10 mouse cellular contexts compared by ENCODE assay signal in the genomic region with DNA sequence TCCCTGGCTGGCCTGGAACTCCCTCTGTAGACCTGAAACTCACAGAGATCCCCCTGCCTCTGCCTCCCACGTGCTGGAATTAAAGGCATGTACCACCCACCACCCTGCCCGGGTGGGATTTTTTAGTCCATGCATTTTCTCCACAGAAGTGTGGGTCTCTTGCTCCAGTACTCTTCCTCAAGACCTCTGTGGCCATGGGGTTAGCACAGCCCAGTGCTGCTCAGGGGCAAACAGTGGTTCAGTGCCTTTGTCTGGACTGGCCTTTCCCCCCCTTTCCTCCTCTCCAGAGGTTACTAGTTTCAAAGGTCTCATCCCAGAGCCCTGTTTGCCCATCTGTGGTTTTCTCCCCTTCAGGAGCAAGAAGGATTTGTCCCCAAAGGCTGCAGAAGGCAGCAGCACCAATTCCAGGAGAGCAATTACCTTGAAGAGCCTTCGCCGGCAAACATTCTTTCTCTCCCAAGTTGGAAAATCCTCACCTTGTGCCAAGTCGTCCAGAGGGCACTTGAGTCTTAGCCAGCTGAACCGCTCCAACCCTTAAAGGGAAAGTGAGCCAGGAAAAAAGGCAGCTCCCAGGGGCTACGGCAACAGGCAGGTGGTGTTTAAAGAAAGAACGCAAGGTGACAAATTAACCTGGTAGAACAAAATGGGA. TPM values are rescaled to one million over a fixed set of nuclear protein-coding genes. Genes with fewer than 3 reads are reported as not detected.
DNase-seq lines count a peak whose midpoint lies in the region; ATAC-seq and TF ChIP-seq lines count a peak whose summit lies in the region.
"Had no signal": no experiment of that assay in that cellular context is flagged by ENCODE, and none has a peak within 500 bp of the region (broad histone marks: within the 10 kb centered on the region; RNA-seq: fewer than 3 reads in every experiment).

No protein-coding gene starts in this region.

- 0 out of 2 replicates have a peak overlapping the region, but pooled peaks have one; percentile 17 for H3K9ac ChIP-seq in ES-E14 (ENCODE audit: insufficient read depth, low read depth, low read length, poor library complexity, severe bottlenecking)
- H3K9ac ChIP-seq: stomach, embryonic 15.5 days had no signal

- no peak overlapping the region for H3K4me3 ChIP-seq in ES-E14 (ENCODE audit: insufficient read depth in 1 of 2, low read depth in 1 of 2, low read length in 2 of 2, poor library complexity in 1 of 2, severe bottlenecking in 1 of 2)
- H3K4me3 ChIP-seq: stomach, embryonic 15.5 days had no signal

- no peak overlapping the region for H3K27ac ChIP-seq in ES-E14 (ENCODE audit: insufficient read depth, low read depth, low read length, poor library complexity, severe bottlenecking)
- H3K27ac ChIP-seq: stomach, embryonic 15.5 days had no signal

- no peaks in the 10 kb centered on the region for H3K36me3 ChIP-seq in ES-E14 (ENCODE audit: control insufficient read depth, insufficient read depth, low read length, poor library complexity, severe bottlenecking)
- H3K36me3 ChIP-seq: stomach, embryonic 15.5 days had no signal

- H3K9me3 ChIP-seq in ES-E14 (ENCODE audit: control insufficient read depth, insufficient read depth, low read depth, low read length), result no peaks in the 10 kb centered on the region
- H3K9me3 ChIP-seq: stomach, embryonic 15.5 days had no signal

- intact Hi-C loops in gastrocnemius, postnatal 14 days (cut with DNase I; ENCODE audit: low total_unique reads), result no loop called here

- H3K4me1 ChIP-seq in ES-E14 (ENCODE audit: control insufficient read depth in 2 of 2, insufficient read depth in 2 of 2, low read length in 2 of 2, poor library complexity in 1 of 2), result peaks cover 0 to 3% of the 10 kb centered on the region in 2 experiments; a peak in 1 of 4 replicates
- H3K4me1 ChIP-seq: stomach, embryonic 15.5 days had no signal

- peak; percentile 26 for DNase-seq in 3134 (ENCODE audit: extremely low read depth, insufficient read length, low spot score)
- no peak for DNase-seq in ES-E14 (ENCODE audit: low read depth, low spot score)
- peak; percentile 36 for DNase-seq in gastrocnemius, postnatal 14 days
- peak; percentile 89 for DNase-seq in kidney, postnatal 14 days
- DNase-seq in embryo, embryonic 9.5 days (ENCODE audit: extremely low spot score), result no peak
- no peak for DNase-seq in cerebellum, postnatal 4 days (ENCODE audit: low spot score in 2 of 2)
- DNase-seq in thymus, postnatal 25 days, result no peak

- no peak for ATAC-seq in megakaryocyte, adult 5-6 weeks (ENCODE audit: poor library complexity, severe bottlenecking)

- in situ Hi-C loops in ES-E14 (cut with MboI; ENCODE audit: low sequenced_read_pairs in 2 of 2, unreplicated experiment in 2 of 2), result no loop called here

TF ChIP-seq in ES-E14, 5 proteins besides CTCF, POLR2A, EP300 and RAD21:
- TF ChIP-seq HCFC1 (IDR thresholded peaks at IDR 0.05; ENCODE audit: borderline replicate concordance, insufficient read depth, low read length) (no peak), ZNF384 (IDR thresholded peaks at IDR 0.05; ENCODE audit: low read depth, low read length) (no peak), MAFK (IDR thresholded peaks at IDR 0.05; ENCODE audit: insufficient read depth, low read depth, low read length) (no peak), CHD2 (IDR thresholded peaks at IDR 0.05; ENCODE audit: low read depth, low read length) (no peak), ZC3H11A (IDR thresholded peaks at IDR 0.05; ENCODE audit: borderline replicate concordance, low read depth, low read length) (no peak)

RNA-seq across cellular contexts. Expression of gene Akap1, which starts 45.1 kb away (rescaled TPM):
- 184 and 262 TPM in 2 replicates for total RNA-seq in ES-E14 (2012; rRNA removed)
- 10 to 100 TPM; 57.4 to 62.0 TPM for total RNA-seq in gastrocnemius, postnatal 14 days (2021)
- 1.8 and 2.1 TPM in 2 replicates for total RNA-seq in megakaryocyte, adult 5-6 weeks (2015)
- total RNA-seq in megakaryocyte, adult 5-6 weeks (2017), result 2.3 and 6.6 TPM in 2 replicates

RNA-seq across cellular contexts. Expression of gene Scpep1, which starts 45.8 kb away (rescaled TPM):
- 140 and 208 TPM in 2 replicates for total RNA-seq in ES-E14 (2012; rRNA removed)
- total RNA-seq in gastrocnemius, postnatal 14 days (2021), result 10 to 100 TPM; 18.5 to 21.6 TPM
- 173 and 192 TPM in 2 replicates for total RNA-seq in megakaryocyte, adult 5-6 weeks (2015)
- total RNA-seq in megakaryocyte, adult 5-6 weeks (2017), result 87.6 and 89.8 TPM in 2 replicates

RNA-seq across cellular contexts. Expression of gene Elobl, which starts 57.2 kb away (rescaled TPM):
- total RNA-seq in ES-E14 (2012; rRNA removed), result 0.95 and 1.6 TPM in 2 replicates
- total RNA-seq in gastrocnemius, postnatal 14 days (2021), result not detected
- not detected in 2 replicates for total RNA-seq in megakaryocyte, adult 5-6 weeks (2015)
- total RNA-seq in megakaryocyte, adult 5-6 weeks (2017), result not detected in 2 replicates
- total RNA-seq: left cerebral cortex, adult 8-10 months had no signal

Comparison
In these comparisons a context has a peak if more than half of its experiments do, and no peak if none do; other contexts are left out.
1. DNase-seq: peak in 3134 (single experiment), gastrocnemius, postnatal 14 days (single experiment) and kidney, postnatal 14 days (single experiment); none in ES-E14 (single experiment), embryo, embryonic 9.5 days (single experiment), cerebellum, postnatal 4 days (0 of 2) and thymus, postnatal 25 days (single experiment).
2. RNA of gene Akap1, which starts 45.1 kb away (total RNA-seq): 184 to 262 TPM in ES-E14 and 57.4 to 62.0 TPM in gastrocnemius, postnatal 14 days; 1.8 to 6.6 TPM in megakaryocyte, adult 5-6 weeks; every median in the first group is over 4 times any median in the second.